Mouse (Mus musculus) left cerebral cortex, adult 11 months (tissue): ENCODE results near the gene Tfap2b.

ENCODE experiments used
- DNase-seq: peaks from one replicate; pipeline ENCODE4 v3.0.0; 2022; ENCODE audit warnings: low spot score

The Tfap2b gene

GRCm38 (mm10) chr1:19233857-19234256 lies 25.1 kb downstream of the Tfap2b start:
- DNase-seq, result no peak

- no peak for DNase-seq
These were observed 25.9 kb downstream of the Tfap2b start for GRCm38 (mm10) chr1:19234432-19235205.

- DNase-seq, result no peak
These were observed 27.3 kb downstream of the Tfap2b start for GRCm38 (mm10) chr1:19236051-19236450.

- DNase-seq, result no peak
These were observed 27.9 kb downstream of the Tfap2b start for GRCm38 (mm10) chr1:19236591-19236990.

- DNase-seq, result no peak
These were observed 28.3 kb downstream of the Tfap2b start for GRCm38 (mm10) chr1:19237061-19237460.

GRCm38 (mm10) chr1:19237721-19238410 lies 29.2 kb downstream of the Tfap2b start:
- DNase-seq, result no peak

- no peak for DNase-seq
These were observed 31.3 kb downstream of the Tfap2b start for GRCm38 (mm10) chr1:19240054-19240453.

GRCm38 (mm10) chr1:19241316-19241715 lies 32.6 kb downstream of the Tfap2b start:
- DNase-seq, result no peak

- no peak for DNase-seq
These were observed 33.3 kb downstream of the Tfap2b start for GRCm38 (mm10) chr1:19242021-19242420.

GRCm38 (mm10) chr1:19245032-19245431 lies 36.3 kb downstream of the Tfap2b start:
- no peak for DNase-seq

GRCm38 (mm10) chr1:19251286-19251685 lies 42.6 kb downstream of the Tfap2b start:
- DNase-seq, result no peak

- DNase-seq, result no peak
These were observed 60.9 kb downstream of the Tfap2b start for GRCm38 (mm10) chr1:19269596-19269995.
